Mouse (Mus musculus) liver, embryonic 16.5 days (tissue): Measurements from ENCODE around the gene Vdac1. TPM values are rescaled to one million over a fixed set of nuclear protein-coding genes. Genes with fewer than 3 reads are reported as not detected.

ENCODE experiments used
- ATAC-seq: fragments of 200-750 bp; cut with Nextera tagmentation; 2 replicates; pipeline ENCODE4 v1.8.0; 2017; ENCODE audit warnings: low read depth, mild to moderate bottlenecking, moderate number of reproducible peaks, moderate library complexity
- H3K27ac ChIP-seq: fragments of 300-500 bp; sonication (generic); 2 replicates; pipeline ENCODE4 v1.5.1; 2014; ENCODE audit warnings: mild to moderate bottlenecking, low read length
- H3K27me3 ChIP-seq: fragments of 300-500 bp; sonication (generic); 2 replicates; pipeline ENCODE4 v1.6.1; 2014; ENCODE audit warnings: low read depth, low read length, mixed read lengths; ENCODE audit not compliant: control insufficient read depth, insufficient read depth
- H3K36me3 ChIP-seq: fragments of 300-500 bp; sonication (generic); 2 replicates; pipeline ENCODE4 v1.6.1; 2014; ENCODE audit warnings: mild to moderate bottlenecking; ENCODE audit not compliant: control insufficient read depth, insufficient read depth
- H3K4me1 ChIP-seq: fragments of 300-500 bp; sonication (generic); 2 replicates; pipeline ENCODE4 v1.6.1; 2014; ENCODE audit warnings: low read depth, low read length, mixed read lengths; ENCODE audit not compliant: control insufficient read depth
- H3K4me2 ChIP-seq: fragments of 300-500 bp; sonication (generic); 2 replicates; pipeline ENCODE4 v1.6.1; 2014; ENCODE audit warnings: low read depth, low read length, mixed read lengths
- H3K4me3 ChIP-seq: fragments of 300-500 bp; sonication (generic); 2 replicates; pipeline ENCODE4 v1.5.1; 2014; ENCODE audit warnings: low read depth, mild to moderate bottlenecking, low read length
- H3K9ac ChIP-seq: fragments of 300-500 bp; sonication (generic); 2 replicates; pipeline ENCODE4 v1.6.1; 2014; ENCODE audit warnings: low read depth, low read length
- H3K9me3 ChIP-seq: fragments of 300-500 bp; sonication (generic); replicated peaks from 2 replicates; pipeline ENCODE4 v1.6.1; 2016; ENCODE audit warnings: low read length; ENCODE audit not compliant: control insufficient read depth
- WGBS: fragments of 180-500 bp; shearing (Covaris S2); extraction: QIAGEN DNeasy Blood & Tissue Kit; methylation state at CpG from one replicate; pipeline ENCODE4 v1.1.7; 2014; ENCODE audit not compliant: insufficient replicate concordance; 5-methylcytosine and 5-hydroxymethylcytosine counted together
- polyA plus RNA-seq: library from polyadenylated mRNA; unstranded; fragments of >200 nt; fragmentation: Nextera tagmentation; extraction: Ambion mirVana; gene quantifications from 2 replicates; pipeline ENCODE4 v1.2.1, GENCODE M21; 2015

Vdac1 gene
- polyA plus RNA-seq, 1 experiment from 2014 or later = 121 TPM

GRCm38 (mm10) chr11:52361287-52361921, 744 bp downstream of the Vdac1 start:
- ATAC-seq = peak; percentile 28
- Histone ChIP-seq H3K9me3 (no peaks in the 10 kb centered on the region), H3K4me1 (peaks cover 56% of the 10 kb centered on the region), H3K4me2 (peak overlapping the region; percentile 94), H3K9ac (peak overlapping the region; percentile 97), H3K27me3 (no peaks in the 10 kb centered on the region), H3K36me3 (no peaks in the 10 kb centered on the region), H3K27ac (peak overlapping the region; percentile 93), H3K4me3 (peak overlapping the region; percentile 91)
- WGBS = under 1% methylated on average over 46 of the region's 47 CpGs

GRCm38 (mm10) chr11:52364376-52364775, 3.7 kb downstream of the Vdac1 start:
- peaks cover 72% of the 10 kb centered on the region for H3K4me1 ChIP-seq
- H3K9ac ChIP-seq = no peak overlapping the region
- no peak for ATAC-seq
- no peaks in the 10 kb centered on the region for H3K27me3 ChIP-seq
- no peaks in the 10 kb centered on the region for H3K36me3 ChIP-seq
- H3K4me2 ChIP-seq = no peak overlapping the region
- no peak overlapping the region for H3K27ac ChIP-seq
- 71% methylated on average over 2 of the region's 2 CpGs for WGBS
- H3K4me3 ChIP-seq = no peak overlapping the region
- no peaks in the 10 kb centered on the region for H3K9me3 ChIP-seq

GRCm38 (mm10) chr11:52365143-52365542, 4.5 kb downstream of the Vdac1 start:
- ATAC-seq = no peak
- 33% methylated on average over 1 of the region's 1 CpGs for WGBS

GRCm38 (mm10) chr11:52366358-52366757, 5.7 kb downstream of the Vdac1 start:
- Histone ChIP-seq H3K36me3 (no peaks in the 10 kb centered on the region), H3K4me3 (no peak overlapping the region), H3K27ac (no peak overlapping the region), H3K4me1 (peaks cover 72% of the 10 kb centered on the region), H3K9ac (no peak overlapping the region), H3K4me2 (peak overlapping the region; percentile 7; the same call in 1 of the 2 replicates), H3K27me3 (no peaks in the 10 kb centered on the region), H3K9me3 (no peaks in the 10 kb centered on the region)
- WGBS = 32% methylated on average over 5 of the region's 5 CpGs
- ATAC-seq = peak; percentile 35; the same call in 1 of the 2 replicates

More at GRCm38 (mm10) chr11:52365143-52365542, 4.5 kb downstream of the Vdac1 start:
- Histone ChIP-seq H3K9me3 (no peaks in the 10 kb centered on the region), H3K4me2 (no peak overlapping the region), H3K9ac (peak overlapping the region; percentile 1), H3K27ac (no peak overlapping the region; the same call in 1 of the 2 replicates), H3K27me3 (no peaks in the 10 kb centered on the region), H3K4me1 (peaks cover 67% of the 10 kb centered on the region), H3K4me3 (no peak overlapping the region), H3K36me3 (no peaks in the 10 kb centered on the region)

GRCm38 (mm10) chr11:52368176-52368985, 7.7 kb downstream of the Vdac1 start:
- H3K36me3 ChIP-seq = no peaks in the 10 kb centered on the region
- H3K4me1 ChIP-seq = peaks cover 61% of the 10 kb centered on the region
- no peak overlapping the region for H3K9ac ChIP-seq
- H3K27me3 ChIP-seq = no peaks in the 10 kb centered on the region
- H3K4me2 ChIP-seq = no peak overlapping the region
- H3K9me3 ChIP-seq = no peaks in the 10 kb centered on the region
- H3K4me3 ChIP-seq = no peak overlapping the region
- WGBS = 44% methylated on average over 10 of the region's 10 CpGs
- peak overlapping the region; percentile 45; the same call in 1 of the 2 replicates for H3K27ac ChIP-seq
- no peak for ATAC-seq

DNA sequence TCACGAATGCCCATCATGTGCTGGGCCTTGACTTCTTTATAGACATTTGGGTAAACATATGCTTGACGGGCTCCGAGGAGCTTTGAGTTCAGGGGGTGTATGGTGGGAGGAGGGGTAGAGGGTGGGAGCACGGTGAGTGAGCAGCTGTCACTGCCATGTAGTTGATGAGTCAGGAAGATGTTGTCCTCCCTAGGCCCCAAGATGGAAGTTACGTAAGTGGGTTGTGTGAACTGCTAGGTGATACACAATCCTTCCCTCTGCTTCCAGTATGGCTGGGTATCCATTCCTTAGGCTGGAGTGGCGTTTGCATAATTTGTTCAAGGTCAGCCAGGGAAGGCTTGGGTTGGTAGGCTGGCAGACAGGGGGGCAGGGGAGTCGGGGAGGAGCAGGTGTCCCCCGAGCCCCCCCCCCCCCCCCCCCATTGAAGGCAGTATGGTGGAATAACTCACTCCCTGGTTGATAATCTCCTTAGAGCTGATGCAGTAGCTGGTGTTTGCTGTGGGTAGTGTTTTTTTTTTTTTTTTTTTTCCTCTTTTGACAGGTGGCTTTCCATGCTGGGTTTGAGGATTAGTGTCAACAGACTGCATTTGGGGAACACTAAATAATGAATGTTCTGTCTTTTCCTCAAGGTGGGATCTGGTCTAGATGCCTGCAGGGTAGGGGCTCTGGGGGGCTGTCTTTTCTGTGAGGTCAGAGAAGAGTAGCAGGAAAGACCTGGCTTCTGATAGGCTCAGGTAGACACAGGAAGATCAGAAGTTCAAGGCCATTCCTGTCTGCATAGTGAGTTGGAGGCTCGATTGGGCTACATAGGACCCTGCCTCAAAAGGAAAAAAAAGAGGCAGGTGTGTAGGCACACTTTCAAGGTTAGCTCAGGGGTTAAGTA, 8.8 kb downstream of the Vdac1 start:
- no peak overlapping the region for H3K4me3 ChIP-seq
- H3K9ac ChIP-seq = no peak overlapping the region
- WGBS = 60% methylated on average over 9 of the region's 9 CpGs
- H3K9me3 ChIP-seq = no peaks in the 10 kb centered on the region
- no peaks in the 10 kb centered on the region for H3K27me3 ChIP-seq
- H3K4me2 ChIP-seq = no peak overlapping the region
- no peaks in the 10 kb centered on the region for H3K36me3 ChIP-seq
- no peak overlapping the region for H3K27ac ChIP-seq
- ATAC-seq = no peak
- peaks cover 51% of the 10 kb centered on the region for H3K4me1 ChIP-seq

- no peak overlapping the region for H3K4me3 ChIP-seq
- no peak for ATAC-seq
- H3K36me3 ChIP-seq = peaks cover 3% of the 10 kb centered on the region; the same call in 1 of the 2 replicates
- H3K27me3 ChIP-seq = no peaks in the 10 kb centered on the region
- no peak overlapping the region for H3K9ac ChIP-seq
- no peak overlapping the region for H3K4me2 ChIP-seq
- peak overlapping the region; percentile 17; the same call in 1 of the 2 replicates for H3K27ac ChIP-seq
- H3K4me1 ChIP-seq = peaks cover 46% of the 10 kb centered on the region
- WGBS = 74% methylated on average over 2 of the region's 2 CpGs
- H3K9me3 ChIP-seq = no peaks in the 10 kb centered on the region
Observed at GRCm38 (mm10) chr11:52370135-52370452, 9.4 kb downstream of the Vdac1 start.

- Histone ChIP-seq H3K9me3 (no peaks in the 10 kb centered on the region), H3K4me1 (peaks cover 43% of the 10 kb centered on the region), H3K4me2 (no peak overlapping the region), H3K27me3 (no peaks in the 10 kb centered on the region), H3K4me3 (no peak overlapping the region), H3K27ac (peak overlapping the region; percentile 31; the same call in 1 of the 2 replicates), H3K36me3 (peaks cover 6% of the 10 kb centered on the region; the same call in 1 of the 2 replicates), H3K9ac (no peak overlapping the region)
- no peak for ATAC-seq
- 26% methylated on average over 2 of the region's 2 CpGs for WGBS
Observed at GRCm38 (mm10) chr11:52370538-52370937, 9.9 kb downstream of the Vdac1 start.
